Mouse (Mus musculus): ENCODE data around the gene Elmo1.

Gene Elmo1

DNA sequence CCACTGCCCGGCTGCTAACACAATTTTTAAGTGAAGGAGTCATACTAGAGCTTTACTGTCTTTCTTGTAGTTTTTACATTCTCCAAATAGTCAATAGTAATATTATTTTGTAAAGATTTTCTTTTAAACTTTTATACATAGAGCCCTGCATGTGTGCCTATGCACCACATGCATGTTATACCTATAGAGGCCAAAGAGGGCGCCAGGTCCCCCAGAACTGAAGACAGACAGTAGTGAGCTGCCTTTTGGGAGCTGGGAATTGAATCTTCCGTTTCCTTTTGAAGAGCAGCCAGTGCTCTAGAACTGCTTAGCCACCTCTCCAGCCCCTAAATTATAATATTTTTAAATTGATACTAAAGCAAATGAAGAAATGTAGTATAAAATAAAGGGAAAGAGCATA lies 398.7 kb downstream of the Elmo1 start:
- peak; percentile 33 for DNase-seq (ENCODE audit: low read depth, low spot score)
- H3K27me3 ChIP-seq (ENCODE audit: control insufficient read depth, insufficient read depth, low read length, poor library complexity, severe bottlenecking): no peaks in the 10 kb centered on the region
- 0 out of 2 replicates have a peak, but pooled peaks cover 3% of the 10 kb centered on the region for H3K36me3 ChIP-seq (ENCODE audit: control insufficient read depth, insufficient read depth, low read length, poor library complexity, severe bottlenecking)

DNA sequence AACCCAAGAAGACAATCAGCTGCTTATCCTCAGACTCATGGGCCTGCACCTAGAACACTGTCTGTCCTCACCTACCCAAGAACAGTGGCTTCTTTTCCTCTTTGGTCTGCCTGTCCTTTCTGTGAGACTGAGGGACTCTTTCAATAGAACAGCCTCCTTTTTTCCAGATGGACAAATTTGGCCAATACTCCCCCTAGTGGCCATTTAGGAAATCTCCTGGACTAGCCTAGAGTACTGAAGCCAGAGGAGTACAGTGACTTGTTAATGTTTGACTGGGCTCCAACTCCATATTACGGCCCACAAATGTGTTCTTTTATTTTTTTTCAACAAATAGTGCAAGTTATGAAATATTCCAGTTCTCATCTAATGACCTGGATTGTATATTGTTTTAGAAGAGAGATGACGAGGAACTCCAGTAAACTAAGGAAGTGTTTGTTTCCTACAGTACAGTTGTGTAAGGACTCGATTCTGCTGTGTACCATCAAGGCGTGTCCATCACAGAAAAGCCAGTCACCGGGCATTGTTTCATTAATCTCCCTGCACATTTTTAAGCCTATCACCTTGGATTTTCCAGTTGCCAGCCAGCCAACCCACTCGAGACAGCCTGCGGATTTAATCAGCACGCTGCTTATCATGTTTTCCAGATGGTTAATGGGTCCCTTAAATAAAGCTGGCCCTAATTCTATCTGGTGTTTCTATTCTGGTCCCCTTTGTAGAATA lies 399.5 kb downstream of the Elmo1 start:
- no peaks in the 10 kb centered on the region for H3K27me3 ChIP-seq (ENCODE audit: control insufficient read depth, insufficient read depth, low read length, poor library complexity, severe bottlenecking)
- DNase-seq (ENCODE audit: low read depth, low spot score): peak; percentile 60
- H3K36me3 ChIP-seq (ENCODE audit: control insufficient read depth, insufficient read depth, low read length, poor library complexity, severe bottlenecking): 0 out of 2 replicates have a peak, but pooled peaks cover 3% of the 10 kb centered on the region

DNA sequence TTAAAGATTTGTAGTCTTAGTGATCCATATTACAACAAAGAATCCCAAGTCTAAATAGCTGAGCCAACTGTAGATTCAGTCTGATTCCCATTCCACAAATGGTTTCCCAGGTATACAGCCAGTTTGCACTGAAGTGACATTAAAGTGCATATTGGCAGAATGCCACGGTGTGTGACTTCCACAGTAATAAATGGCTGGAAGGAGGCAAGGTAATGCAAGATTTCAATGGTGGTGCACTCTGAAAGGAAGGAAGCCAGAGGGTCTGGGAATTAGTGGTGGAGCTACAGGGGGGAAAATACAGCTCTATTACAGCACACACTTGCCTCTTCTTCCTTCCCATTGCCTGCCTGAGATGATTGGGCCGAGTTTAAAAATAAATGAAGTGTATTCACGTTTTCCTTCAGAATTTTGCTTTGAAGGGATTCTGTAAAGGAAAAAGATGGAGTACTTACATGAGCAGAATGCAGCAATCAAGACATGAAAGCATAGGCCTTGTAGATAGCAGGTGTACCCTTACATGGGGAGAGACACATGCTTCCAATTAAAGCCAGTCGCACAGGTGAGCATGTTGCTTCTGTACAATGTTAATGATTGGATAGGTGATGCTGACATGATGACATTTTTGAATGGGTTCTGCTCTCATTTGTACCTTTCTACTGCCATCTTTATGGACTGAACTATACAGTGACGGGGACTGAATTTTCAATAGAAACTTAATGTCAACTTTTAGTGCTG lies 400.6 kb downstream of the Elmo1 start:
- no peak for DNase-seq (ENCODE audit: low read depth, low spot score)
- Histone ChIP-seq H3K27me3 (ENCODE audit: control insufficient read depth, insufficient read depth, low read length, poor library complexity, severe bottlenecking) (no peaks in the 10 kb centered on the region), H3K36me3 (ENCODE audit: control insufficient read depth, insufficient read depth, low read length, poor library complexity, severe bottlenecking) (0 out of 2 replicates have a peak, but pooled peaks cover 3% of the 10 kb centered on the region)

DNA sequence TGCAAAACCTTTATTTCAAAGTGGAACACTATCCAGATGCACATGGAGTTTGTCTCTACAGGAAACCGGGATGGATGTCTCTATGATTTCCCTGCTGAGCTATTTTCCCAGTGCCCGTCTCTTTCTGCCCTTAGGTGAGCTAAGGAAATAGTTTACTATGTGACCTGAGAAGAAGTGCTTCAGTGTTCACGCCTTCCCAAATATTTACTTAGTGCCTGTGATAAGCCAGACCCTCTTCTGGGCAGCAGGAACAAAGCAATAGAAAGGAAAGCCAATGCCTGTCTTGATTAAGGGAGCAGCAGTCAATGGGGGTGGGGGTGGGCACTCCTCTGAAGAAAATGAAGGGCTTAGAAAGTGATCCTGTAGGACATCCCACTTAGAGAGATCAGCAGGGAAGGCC lies 401.3 kb downstream of the Elmo1 start:
- no peaks in the 10 kb centered on the region for H3K27me3 ChIP-seq (ENCODE audit: control insufficient read depth, insufficient read depth, low read length, poor library complexity, severe bottlenecking)
- H3K36me3 ChIP-seq (ENCODE audit: control insufficient read depth, insufficient read depth, low read length, poor library complexity, severe bottlenecking): 0 out of 2 replicates have a peak, but pooled peaks cover 3% of the 10 kb centered on the region
- no peak for DNase-seq (ENCODE audit: low read depth, low spot score)

DNA sequence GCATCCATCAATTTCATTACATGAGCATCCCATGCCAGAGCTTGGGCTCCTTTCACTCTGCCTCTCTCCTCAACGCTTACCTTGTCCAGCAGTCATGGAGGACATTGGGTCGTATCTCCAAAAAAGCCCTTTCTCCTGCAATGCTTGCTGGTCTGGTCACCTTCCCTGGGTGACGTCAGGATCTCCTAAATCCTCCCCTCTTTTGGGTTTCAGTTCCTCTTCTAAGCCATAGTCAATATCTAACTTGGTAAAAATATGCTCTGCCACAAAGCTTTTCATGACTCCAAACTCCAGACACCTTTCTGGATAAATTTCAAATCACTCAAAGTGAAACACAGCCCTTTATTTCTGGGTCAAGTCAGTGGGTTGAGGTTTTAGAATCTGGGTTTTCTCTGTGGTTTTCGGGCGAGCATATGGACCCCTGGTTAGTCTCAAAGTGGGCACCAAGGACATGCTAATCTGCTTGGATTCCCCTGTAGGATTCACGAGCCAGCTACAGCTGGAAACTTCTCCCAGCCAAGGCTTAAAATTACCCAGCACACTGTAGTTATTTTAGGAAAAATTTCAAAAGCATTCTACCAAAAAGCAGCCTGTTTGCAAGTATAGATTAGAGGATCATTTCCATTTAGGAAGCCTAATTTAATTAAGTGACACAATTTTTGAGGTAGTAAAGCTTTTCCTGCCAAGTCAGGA lies 403.8 kb downstream of the Elmo1 start:
- DNase-seq (ENCODE audit: low read depth, low spot score): peak; percentile 49
- Histone ChIP-seq H3K36me3 (ENCODE audit: control insufficient read depth, insufficient read depth, low read length, poor library complexity, severe bottlenecking) (0 out of 2 replicates have a peak, but pooled peaks cover 3% of the 10 kb centered on the region), H3K27me3 (ENCODE audit: control insufficient read depth, insufficient read depth, low read length, poor library complexity, severe bottlenecking) (no peaks in the 10 kb centered on the region)

DNA sequence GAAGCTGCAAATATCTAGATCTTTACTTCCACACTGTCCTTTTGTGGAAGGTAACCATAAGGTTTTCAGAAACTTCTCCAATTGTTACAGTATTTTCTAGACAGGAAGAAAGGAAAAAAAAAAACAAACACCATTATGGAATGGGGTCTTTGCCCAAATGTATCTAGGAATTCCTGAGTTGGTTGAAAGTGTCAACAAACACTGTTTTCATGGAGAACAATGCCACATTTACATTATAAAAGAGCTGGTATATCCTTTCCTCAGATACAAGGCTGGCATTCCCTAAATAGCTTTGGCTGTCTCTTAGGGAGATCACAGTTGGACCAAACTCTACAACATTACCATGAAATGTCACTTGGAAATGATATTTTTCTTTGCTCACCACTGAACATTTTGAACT lies 411.5 kb downstream of the Elmo1 start:
- no peaks in the 10 kb centered on the region for H3K27me3 ChIP-seq (ENCODE audit: control insufficient read depth, insufficient read depth, low read length, poor library complexity, severe bottlenecking)
- H3K36me3 ChIP-seq (ENCODE audit: control insufficient read depth, insufficient read depth, low read length, poor library complexity, severe bottlenecking): no peaks in the 10 kb centered on the region
- no peak for DNase-seq (ENCODE audit: low read depth, low spot score)

DNA sequence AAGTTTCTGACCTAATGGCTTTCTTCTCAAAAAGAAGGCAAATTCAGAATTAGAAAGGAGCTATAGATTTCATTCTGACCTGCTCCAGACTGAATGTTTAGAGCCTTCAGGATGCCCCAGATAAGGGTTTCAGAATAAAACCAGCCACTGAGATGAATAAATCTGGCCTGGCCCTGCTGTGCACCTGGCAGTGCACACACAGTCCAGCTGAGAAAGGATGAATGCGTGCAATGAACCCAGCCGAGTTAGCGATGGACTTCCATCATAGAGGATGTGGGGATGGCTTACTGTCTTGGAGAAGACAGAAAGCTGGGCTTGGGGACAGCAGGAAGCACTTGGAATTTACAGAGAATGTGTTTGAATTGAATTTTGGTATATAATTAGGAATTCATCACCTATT lies 413.0 kb downstream of the Elmo1 start:
- H3K36me3 ChIP-seq (ENCODE audit: control insufficient read depth, insufficient read depth, low read length, poor library complexity, severe bottlenecking): no peaks in the 10 kb centered on the region
- no peaks in the 10 kb centered on the region for H3K27me3 ChIP-seq (ENCODE audit: control insufficient read depth, insufficient read depth, low read length, poor library complexity, severe bottlenecking)
- no peak for DNase-seq (ENCODE audit: low read depth, low spot score)

DNA sequence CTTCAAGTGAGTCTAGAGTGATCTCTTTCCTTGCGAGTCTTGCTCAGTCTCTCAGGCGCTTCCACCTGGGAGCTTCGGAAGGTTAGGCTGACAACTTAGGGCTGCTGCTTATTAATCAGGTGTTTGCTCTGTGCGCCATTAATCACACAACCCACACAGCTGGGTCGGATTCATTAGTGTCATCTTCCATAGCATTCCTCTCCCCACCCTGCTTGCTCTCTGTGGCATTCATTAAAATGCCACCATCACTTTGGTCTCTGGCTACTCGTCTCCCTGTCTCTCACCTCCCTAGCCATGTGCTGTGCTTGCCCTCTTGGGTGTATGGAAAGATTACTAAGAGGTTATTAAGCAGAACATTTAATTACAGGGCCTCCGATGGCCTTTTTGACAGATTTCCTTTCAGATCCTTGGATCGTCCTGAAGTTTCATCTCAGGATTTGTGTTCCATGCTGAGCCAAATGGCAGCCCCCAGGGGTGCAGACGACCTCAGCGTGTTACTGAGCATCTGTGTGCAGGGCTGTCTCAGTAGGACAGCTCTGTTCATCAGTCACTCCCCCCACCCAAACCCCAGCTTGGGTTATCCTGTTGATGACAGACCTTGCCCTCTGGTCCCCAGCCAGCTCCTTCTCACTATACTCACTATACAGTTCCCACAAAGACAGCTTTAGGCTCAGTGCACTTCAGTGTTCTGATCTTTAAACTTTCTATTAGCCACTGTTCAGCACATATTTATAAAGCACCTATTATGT lies 417.2 kb downstream of the Elmo1 start:
- no peak for DNase-seq (ENCODE audit: low read depth, low spot score)
- no peaks in the 10 kb centered on the region for H3K27me3 ChIP-seq (ENCODE audit: control insufficient read depth, insufficient read depth, low read length, poor library complexity, severe bottlenecking)
- H3K36me3 ChIP-seq (ENCODE audit: control insufficient read depth, insufficient read depth, low read length, poor library complexity, severe bottlenecking): no peaks in the 10 kb centered on the region

DNA sequence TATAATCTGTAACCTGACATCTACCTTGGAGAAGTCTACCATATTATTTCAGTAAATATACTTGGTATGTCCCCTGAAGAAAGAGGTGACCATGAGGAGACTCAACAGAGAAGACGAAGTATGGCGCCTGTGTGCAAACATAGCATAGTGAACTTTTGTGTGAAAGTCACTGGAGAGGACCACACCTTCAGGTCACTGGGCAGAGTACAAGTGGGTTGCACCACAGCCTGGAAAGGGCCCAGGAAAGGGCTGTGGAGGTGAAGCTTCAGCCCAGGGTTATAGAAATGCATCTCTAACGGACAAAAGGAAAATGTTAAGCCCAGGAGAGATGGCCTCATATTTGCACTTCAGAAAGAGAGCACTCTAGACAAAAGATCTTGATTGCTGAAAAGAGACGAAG lies 420.6 kb downstream of the Elmo1 start:
- no peaks in the 10 kb centered on the region for H3K27me3 ChIP-seq (ENCODE audit: control insufficient read depth, insufficient read depth, low read length, poor library complexity, severe bottlenecking)
- H3K36me3 ChIP-seq (ENCODE audit: control insufficient read depth, insufficient read depth, low read length, poor library complexity, severe bottlenecking): no peaks in the 10 kb centered on the region
- DNase-seq (ENCODE audit: low read depth, low spot score): no peak

DNA sequence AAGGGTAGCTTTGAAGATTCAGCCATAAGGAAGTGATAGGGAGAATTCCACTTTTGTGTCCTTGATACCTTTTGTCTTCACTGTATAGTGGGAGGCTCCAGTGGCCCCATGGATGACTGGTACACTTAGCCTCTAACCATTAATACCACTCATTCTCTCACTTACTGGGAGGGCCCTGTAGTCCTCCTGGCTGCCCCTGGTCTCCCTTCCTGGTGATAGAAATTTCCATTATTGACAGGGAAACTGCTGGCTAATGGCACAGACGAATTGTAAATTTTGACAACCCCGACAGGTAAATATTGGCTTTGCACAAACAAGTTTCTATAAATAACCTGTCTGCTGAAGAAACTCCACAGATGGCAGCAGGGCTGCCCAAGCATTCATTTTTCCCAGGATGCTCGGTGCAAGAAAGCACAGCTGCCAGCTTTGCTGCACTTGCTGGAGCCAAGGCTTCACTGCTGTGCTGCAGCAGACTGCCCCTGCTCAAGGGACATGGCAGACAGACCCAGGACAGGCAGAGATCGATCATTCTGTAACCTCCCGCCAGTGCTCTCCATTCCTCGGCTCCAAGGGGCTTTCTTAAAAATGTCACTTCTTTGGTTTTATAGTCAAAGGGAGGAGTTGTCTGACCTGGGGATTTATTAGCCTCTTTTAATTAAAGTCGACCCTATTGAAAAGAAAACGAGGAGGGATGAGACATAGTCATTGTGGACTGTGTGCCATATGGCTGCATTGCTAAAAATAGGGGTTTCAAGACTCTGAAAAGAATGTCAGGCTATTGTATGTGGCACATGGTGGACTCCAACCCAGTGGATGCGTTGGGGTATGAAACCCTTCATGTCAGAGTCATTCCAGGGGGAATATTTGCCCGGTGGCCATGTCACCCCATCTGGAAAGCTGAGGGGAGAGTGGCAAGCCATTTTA lies 422.2 kb downstream of the Elmo1 start:
- no peak for DNase-seq (ENCODE audit: low read depth, low spot score)
- H3K36me3 ChIP-seq (ENCODE audit: control insufficient read depth, insufficient read depth, low read length, poor library complexity, severe bottlenecking): no peaks in the 10 kb centered on the region
- no peaks in the 10 kb centered on the region for H3K27me3 ChIP-seq (ENCODE audit: control insufficient read depth, insufficient read depth, low read length, poor library complexity, severe bottlenecking)

DNA sequence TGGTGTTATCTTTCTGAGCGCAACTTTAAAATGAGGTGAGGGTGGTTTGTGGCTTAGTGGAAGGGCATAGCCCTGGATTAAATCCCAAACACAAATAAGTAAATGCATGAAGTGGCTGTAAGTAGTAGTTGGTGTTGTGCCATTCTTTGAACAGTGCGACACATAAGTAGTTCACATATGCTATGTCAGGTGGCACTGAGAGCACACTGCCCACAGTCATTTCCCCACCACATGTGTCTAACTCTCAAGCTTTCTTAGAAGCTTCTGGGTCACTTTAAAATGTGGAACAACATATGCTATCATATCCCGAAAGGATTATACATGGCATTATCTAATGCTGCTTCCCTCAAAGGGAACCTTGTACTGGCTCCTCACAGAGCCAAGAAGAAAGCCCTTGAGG lies 424.3 kb downstream of the Elmo1 start:
- Histone ChIP-seq H3K27me3 (ENCODE audit: control insufficient read depth, insufficient read depth, low read length, poor library complexity, severe bottlenecking) (no peaks in the 10 kb centered on the region), H3K36me3 (ENCODE audit: control insufficient read depth, insufficient read depth, low read length, poor library complexity, severe bottlenecking) (no peaks in the 10 kb centered on the region)
- DNase-seq (ENCODE audit: low read depth, low spot score): no peak

DNA sequence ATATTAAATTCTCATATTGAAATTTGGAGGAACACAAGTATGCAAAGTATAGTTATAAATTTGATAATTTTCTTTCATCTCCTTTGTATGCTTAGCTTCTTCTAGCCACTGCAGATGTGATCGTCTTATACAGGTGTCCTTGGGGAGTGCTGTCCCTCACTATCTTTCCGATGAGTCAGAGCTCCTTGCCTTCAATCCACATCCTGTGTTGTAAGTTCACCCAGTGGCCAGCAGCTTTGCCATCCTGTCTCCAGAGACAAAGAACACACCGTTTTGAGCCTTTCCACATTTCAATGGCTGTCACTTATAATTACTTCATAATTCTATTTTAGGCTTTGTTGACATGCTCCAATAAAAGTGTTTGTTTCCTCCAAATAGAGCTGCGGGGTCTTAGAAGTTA lies 425.7 kb downstream of the Elmo1 start:
- Histone ChIP-seq H3K27me3 (ENCODE audit: control insufficient read depth, insufficient read depth, low read length, poor library complexity, severe bottlenecking) (no peaks in the 10 kb centered on the region), H3K36me3 (ENCODE audit: control insufficient read depth, insufficient read depth, low read length, poor library complexity, severe bottlenecking) (no peaks in the 10 kb centered on the region)
- DNase-seq (ENCODE audit: low read depth, low spot score): no peak

DNA sequence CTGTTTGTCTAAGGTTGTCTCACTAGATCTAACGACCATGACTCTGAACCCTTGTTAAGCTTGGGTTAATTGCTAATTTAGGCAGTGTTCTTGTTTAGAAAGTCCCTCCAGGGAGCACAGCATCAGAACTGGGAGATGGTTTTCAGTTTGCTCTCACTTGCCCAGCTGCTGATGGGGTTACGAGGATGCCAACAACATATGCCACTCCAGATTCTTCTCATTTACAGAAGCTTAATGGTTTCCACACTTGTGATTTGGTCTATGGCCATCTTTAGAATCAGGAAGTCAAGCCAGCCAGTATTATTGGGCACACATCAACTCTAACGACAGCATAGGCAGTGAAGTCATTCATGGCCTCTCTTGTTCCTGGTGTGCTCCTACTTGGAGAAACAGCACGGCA lies 427.3 kb downstream of the Elmo1 start:
- Histone ChIP-seq H3K36me3 (ENCODE audit: control insufficient read depth, insufficient read depth, low read length, poor library complexity, severe bottlenecking) (no peaks in the 10 kb centered on the region), H3K27me3 (ENCODE audit: control insufficient read depth, insufficient read depth, low read length, poor library complexity, severe bottlenecking) (no peaks in the 10 kb centered on the region)
- no peak for DNase-seq (ENCODE audit: low read depth, low spot score)

DNA sequence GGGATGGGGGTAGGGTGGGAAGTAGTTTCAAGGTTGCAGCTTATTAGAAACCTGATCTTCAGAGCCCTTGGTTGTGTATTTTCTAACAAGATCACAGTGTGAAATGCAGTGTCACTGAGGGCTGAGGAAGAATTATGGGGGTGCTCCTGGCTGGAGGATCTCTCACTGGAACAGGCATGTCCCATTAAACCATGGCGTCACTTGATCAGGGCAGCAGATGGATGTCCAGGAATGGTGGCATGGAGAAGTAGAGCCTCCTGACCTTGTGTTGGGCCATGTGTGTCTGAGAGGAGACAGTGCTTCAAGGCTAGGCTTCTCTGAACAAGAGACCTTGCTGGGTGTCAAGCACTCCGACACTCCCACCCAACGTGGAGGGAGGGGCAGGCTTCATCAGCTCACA lies 431.1 kb downstream of the Elmo1 start:
- Histone ChIP-seq H3K36me3 (ENCODE audit: control insufficient read depth, insufficient read depth, low read length, poor library complexity, severe bottlenecking) (no peaks in the 10 kb centered on the region; the same call in 1 of the 2 replicates), H3K27me3 (ENCODE audit: control insufficient read depth, insufficient read depth, low read length, poor library complexity, severe bottlenecking) (no peaks in the 10 kb centered on the region)
- no peak for DNase-seq (ENCODE audit: low read depth, low spot score)
